Mouse (Mus musculus): ENCODE measurements around the gene Pon1.

Gene Pon1

GRCm38 (mm10) chr6:5177967-5178891 is 15.5 kb downstream of the Pon1 start:
- DNase-seq (ENCODE audit: extremely low spot score, low read depth, low spot score), result no peak

- DNase-seq (ENCODE audit: extremely low spot score, low read depth, low spot score), result no peak
Observed at GRCm38 (mm10) chr6:5174179-5174812, 19.4 kb downstream of the Pon1 start.

GRCm38 (mm10) chr6:5172571-5172970 is 21.2 kb downstream of the Pon1 start:
- DNase-seq (ENCODE audit: extremely low spot score, low read depth, low spot score), result no peak

- no peak for DNase-seq (ENCODE audit: extremely low spot score, low read depth, low spot score)
Observed at GRCm38 (mm10) chr6:5171418-5171817, 22.3 kb downstream of the Pon1 start.

DNA sequence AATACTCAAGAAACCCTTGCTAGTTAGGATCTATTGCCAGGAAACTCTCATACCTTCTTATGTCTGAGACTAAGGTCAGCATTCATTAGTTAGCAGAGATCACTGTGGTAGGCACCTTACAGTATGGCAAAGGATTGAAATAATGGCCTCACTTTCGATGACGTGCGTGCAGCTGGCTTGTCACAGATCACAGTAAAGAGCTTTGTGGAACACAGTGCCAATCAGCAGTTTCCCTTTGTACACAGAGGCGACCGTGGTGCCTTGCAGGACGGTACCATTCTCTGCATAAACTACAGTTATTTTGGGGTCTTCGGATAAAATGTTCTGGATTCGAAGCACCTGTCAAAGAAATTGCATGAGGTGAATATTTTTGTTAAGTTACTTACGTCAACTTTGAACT is 25.6 kb downstream of the Pon1 start:
- DNase-seq (ENCODE audit: extremely low spot score, low read depth, low spot score), result no peak

DNA sequence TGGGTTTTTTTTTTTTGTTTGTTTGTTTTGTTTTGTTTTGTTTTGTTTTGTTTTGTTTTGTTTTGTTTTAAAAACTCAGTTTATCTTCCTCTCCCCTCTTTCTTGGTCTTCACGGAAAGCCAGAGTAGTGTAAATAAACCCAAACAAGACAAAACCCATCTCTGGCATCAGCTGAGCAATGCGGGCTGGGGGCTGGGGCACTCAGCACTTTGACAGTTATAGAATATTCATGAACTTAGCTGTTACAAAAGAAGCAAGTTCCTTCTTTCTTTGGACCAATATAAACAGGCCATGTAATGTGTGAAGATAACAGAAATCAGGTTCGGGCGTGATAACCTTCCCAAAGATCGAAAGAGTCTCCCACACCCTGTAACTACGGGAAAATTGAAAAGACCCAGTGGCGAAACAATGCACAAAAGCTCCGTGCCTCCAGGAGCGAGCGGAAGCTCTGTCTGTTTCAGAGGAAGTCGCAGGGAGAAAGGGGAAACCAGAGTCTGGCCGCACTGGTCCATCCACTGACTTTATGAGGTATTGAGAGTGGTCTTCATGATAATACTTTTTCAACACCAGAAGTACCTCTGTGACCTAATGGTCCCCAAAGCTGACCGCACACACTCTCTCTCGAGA is 26.6 kb downstream of the Pon1 start:
- no peak for DNase-seq (ENCODE audit: extremely low spot score, low read depth, low spot score)

DNA sequence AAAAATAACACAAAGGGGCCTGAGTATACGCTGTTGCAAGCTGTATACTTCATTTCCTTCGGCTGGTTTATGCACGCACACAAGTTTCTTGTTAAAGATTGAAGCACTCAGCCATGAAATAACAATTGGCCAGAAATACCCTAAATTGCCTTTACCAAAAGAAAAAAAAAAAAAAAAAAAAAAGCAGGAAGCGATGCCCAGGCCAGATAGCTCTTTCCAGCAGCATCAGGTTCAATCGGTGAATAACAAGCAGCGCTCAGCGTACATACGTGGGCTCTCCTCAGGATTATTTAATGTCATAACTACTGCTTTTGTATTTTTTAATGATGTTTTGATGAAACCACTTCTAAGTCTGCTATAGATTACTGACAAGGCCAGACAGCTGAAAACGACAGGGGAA is 28.9 kb downstream of the Pon1 start:
- no peak for DNase-seq (ENCODE audit: extremely low spot score, low read depth, low spot score)

- DNase-seq (ENCODE audit: extremely low spot score, low read depth, low spot score), result no peak
Observed at GRCm38 (mm10) chr6:5163507-5164144, 30.1 kb downstream of the Pon1 start.

DNA sequence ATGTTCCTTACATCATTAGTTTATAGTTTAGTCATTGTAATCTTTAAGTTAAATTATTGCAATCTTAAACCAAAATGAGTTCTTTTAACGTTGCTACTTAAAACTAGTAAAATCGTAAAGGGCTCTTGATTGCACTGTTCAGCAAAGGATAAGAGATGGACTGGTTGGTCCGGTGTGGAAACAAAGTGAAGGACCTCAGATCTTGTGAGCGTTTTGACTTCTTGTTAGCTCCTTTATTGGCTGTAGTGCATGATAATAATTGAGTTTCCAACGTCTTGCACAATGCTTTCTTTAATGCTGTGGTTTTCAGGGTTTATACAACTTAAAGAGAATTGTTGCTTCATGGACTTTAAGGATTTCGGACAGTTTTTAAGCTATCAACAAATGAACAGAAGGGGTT is 31.7 kb downstream of the Pon1 start:
- DNase-seq (ENCODE audit: extremely low spot score, low read depth, low spot score), result no peak

DNA sequence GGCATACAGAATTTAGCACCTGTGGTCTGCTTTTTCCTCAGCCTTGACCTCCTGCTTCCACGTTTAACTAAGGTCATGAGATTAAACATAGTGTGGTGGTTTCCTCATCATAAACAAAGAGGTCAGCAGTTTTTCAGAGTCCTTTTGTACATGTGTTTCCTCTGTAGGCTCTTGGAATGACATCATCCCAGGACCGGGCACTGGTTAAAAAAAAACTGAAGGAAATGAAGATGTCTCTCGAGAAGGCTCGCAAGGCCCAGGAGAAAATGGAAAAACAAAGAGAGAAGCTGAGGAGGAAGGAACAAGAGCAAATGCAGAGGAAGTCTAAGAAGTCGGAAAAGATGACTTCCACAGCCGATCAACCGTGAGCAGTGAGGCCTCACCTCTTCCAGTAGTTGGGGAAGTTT is 34.4 kb downstream of the Pon1 start:
- no peak for DNase-seq (ENCODE audit: extremely low spot score, low read depth, low spot score)

- no peak for DNase-seq (ENCODE audit: extremely low spot score, low read depth, low spot score)
Observed at GRCm38 (mm10) chr6:5156541-5157425, 37.0 kb downstream of the Pon1 start.

DNA sequence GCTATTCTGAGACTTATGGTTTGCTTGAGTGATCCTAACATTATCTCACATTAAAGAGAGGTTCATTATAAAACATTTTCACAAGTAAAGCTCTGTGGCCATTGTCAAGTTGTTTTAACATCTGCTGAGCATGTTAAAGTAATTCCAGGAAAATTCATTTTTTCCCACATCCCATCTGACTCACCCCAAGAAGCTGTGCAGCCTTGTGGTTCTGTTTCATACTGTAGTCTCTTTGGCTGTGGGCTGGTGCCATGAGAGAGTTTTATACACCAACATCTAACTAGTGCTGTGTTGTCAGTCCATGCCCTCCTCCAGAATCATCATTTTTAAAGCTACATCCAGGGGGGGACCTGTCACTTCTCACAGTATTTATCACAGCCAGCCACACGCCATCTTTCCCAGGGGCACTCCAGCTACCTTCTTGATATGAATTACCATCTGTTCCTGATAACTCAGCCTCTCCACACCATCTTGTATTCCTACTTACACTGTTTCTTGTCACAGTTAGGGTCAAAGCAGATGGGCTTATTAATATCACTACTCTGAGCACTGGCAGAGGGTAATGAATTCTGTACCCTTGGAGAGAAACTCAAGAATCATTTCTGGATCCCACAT is 38.3 kb downstream of the Pon1 start:
- no peak for DNase-seq (ENCODE audit: extremely low spot score, low read depth, low spot score)

- no peak for DNase-seq (ENCODE audit: extremely low spot score, low read depth, low spot score)
Observed at GRCm38 (mm10) chr6:5154786-5155185, 39.0 kb downstream of the Pon1 start.

DNA sequence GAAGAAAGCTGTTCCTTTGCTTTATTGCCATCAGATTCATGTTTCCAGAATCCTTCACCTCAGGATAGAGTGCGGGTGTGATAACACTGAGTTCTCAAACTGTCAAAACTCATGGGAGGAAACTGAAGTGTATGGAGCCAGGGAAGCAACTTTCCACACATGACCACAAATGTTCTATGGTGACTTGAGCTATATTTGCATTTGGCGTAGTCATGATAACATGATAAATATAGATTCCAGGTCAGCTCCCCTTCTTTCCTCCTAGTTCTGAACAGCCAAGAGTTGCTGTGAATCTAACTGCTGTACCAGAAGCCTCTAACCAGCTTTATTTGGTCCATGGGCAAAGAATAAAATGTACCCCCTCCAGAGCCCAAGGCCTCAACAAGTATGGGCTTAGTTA is 41.6 kb downstream of the Pon1 start:
- no peak for DNase-seq (ENCODE audit: extremely low spot score, low read depth, low spot score)

DNA sequence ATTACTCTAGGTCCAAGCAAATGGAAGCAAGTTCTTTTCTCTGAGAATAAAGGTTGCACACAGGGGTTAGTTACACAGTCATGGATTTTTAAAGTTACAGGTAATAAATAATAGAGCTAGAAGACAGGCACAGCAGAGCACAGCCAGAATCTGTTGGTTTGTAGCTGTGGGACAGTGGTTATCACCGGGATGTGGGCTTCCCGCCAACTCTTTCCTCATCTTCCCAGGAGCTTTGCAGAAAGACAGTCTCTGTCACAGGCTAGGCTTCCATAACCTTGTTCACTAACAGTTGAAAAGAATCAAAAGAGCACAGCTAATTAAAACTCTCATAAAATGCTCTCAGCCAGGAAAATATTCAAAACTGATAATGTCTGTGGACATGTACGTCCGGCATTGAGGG is 42.6 kb downstream of the Pon1 start:
- DNase-seq (ENCODE audit: extremely low spot score, low read depth, low spot score), result no peak

- DNase-seq (ENCODE audit: extremely low spot score, low read depth, low spot score), result no peak
Observed at GRCm38 (mm10) chr6:5149941-5150340, 43.8 kb downstream of the Pon1 start.

- no peak for DNase-seq (ENCODE audit: extremely low spot score, low read depth, low spot score)
Observed at GRCm38 (mm10) chr6:5147488-5148142, 46.1 kb downstream of the Pon1 start.

GRCm38 (mm10) chr6:5139666-5140065 is 54.1 kb downstream of the Pon1 start:
- no peak for DNase-seq (ENCODE audit: extremely low spot score, low read depth, low spot score)

DNA sequence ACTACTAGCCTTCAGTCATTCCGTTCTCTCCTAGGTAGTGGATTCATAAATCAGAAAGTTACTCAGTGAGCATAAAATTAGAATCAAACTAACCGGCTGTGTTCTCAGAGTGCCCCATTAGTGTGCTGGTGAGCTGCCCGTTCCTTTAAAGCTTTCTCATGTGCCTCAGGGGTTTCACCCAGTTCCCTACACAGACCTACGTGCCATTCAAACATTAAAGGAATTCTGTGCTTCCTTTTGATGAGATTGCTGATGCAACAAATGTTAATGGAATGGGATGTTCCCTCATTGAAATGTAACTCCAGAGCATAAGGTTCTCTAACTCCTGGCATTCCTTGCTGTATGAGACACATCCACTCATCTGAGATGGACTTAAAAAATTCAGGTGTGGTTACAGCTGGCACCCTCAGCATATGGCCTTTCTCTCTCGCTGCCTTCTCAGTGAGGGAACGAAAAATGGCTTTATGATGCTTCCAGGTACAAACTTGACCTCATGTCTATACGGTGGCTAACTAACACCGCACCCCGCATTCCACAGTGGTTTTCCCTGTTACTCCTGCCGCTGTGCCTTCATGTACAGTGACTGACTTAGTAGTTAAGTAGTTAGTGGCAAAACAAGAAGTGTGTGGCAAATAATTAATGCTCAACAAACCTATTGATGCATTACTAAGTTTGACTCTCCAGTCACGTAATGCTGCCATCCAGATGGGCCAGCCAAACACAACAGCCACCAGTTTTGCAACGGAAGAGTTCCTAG is 54.7 kb downstream of the Pon1 start:
- DNase-seq (ENCODE audit: extremely low spot score, low read depth, low spot score), result no peak

All from hindlimb bud, embryonic 11.5 days (tissue).